Mouse (Mus musculus): ENCODE measurements around the gene Golt1b.

Golt1b gene

DNA sequence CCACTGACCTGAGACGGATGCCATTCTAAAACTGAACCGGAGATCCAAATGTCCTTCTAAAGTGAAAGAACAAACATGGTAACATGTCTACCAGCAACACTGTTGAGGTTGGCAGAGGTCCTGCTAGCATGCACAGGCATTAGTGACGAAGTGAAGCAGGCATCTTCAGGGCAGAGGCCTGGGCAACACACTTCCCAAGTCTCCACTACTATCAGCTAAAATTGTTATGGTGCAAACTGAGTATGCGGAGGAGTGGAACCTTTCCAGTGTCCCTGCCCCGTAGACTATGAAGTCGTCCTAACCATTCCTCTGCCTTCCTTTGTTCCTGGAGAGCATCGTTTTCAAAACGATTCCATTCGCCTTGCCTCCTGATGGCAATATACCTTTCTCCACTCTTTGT, 2.5 kb upstream of the Golt1b start:
- DNase-seq (ENCODE audit: low spot score), result no peak

DNA sequence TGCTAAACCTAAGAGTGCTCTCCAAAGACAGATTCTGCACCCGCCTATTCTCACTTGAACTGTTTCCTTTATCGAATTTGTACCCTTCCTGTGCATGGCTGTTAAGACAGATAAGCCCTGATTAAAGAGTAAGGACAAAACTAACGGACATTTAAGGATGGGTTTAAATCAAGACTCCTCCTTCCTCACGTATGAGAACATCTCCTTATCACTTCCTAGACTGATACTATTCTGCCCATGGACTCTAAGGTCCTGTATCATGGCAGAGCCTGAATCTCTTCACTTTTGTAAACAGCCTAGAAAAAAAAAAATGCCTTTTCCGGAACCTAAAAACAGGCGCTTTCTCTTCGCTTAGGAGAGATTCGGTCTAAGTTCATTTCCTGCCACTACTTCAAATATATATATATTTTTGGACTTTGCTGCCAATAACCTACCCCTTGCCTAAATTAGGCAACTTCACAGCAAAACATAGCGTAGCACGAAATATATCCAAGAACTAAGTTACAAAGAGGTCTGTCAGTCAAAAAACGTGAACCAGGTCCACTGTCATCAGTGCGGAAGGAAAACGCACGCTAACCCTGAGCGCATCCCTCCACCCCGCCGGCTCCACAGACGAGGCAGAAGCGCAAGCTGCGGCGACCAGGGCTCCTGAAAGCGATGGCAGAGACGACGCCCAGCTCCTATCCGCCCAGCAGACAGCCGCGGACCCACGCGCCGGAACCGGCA, 573 bp upstream of the Golt1b start:
- no peak for DNase-seq (ENCODE audit: low spot score)

GRCm38 (mm10) chr6:142387755-142388271, 792 bp downstream of the Golt1b start:
- DNase-seq (ENCODE audit: low spot score), result peak; percentile 46

DNA sequence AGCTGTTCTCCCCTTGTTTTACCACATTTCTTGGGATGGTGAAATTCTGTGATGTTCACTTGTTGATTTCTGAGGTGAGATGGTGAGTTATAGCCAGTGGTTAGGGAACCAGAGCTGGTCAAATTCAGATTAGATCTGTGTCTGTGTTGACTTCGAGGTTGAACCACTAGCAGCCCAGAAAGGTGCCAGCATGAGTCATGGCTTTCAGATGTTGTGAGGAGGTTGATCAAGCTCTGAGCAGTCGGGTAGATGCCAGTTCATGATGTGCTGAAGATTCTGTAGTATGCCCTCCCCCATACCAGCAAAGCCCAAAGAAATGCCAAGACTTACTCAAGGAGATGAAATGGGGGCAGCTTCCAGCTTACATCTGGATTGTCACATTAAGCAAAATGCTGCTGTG, 2.1 kb downstream of the Golt1b start:
- no peak for DNase-seq (ENCODE audit: low spot score)

DNA sequence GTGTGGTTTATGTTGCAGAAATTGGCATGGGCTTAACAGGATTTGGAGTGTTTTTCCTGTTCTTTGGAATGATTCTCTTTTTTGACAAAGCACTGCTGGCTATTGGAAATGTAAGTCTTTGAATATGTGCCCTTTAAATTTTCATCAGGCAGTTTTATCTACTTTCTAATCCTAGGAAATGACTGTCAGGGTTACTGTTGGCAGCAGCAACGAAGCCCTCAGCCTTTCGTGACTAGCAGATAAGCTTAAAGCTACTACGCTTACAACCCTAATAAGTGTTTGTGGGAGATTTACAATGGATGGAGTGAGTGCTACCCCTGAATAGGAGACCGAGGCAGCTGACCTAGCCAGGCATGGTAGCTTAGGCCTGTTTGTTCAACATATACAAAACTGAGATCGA, 5.3 kb downstream of the Golt1b start:
- no peak for DNase-seq (ENCODE audit: low spot score)

DNA sequence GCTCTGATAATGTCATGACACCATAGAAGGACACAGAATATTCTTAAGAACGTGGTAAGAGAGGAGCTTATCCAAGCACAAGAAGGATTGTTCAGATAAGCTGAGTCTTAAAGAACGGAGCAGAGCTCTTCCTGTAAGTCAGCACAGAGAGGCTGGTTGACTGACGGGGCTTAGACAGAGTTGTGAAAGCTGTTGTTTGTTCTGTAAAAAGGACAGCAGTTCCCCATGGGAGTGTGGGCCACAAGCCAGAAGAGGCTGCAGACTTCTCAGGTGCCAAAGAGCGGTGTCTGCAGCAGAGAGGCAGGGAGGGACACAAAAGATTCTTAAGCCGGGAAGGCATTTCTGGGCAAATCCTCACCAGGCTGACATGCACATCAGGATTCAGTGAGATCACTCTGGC, 7.6 kb downstream of the Golt1b start:
- DNase-seq (ENCODE audit: low spot score), result no peak

GRCm38 (mm10) chr6:142395756-142396155, 8.7 kb downstream of the Golt1b start:
- DNase-seq (ENCODE audit: low spot score), result no peak

- no peak for DNase-seq (ENCODE audit: low spot score)
Measured at GRCm38 (mm10) chr6:142411140-142411539, 24.1 kb downstream of the Golt1b start.

- DNase-seq (ENCODE audit: low spot score), result no peak
Measured at GRCm38 (mm10) chr6:142412906-142413491, 26.0 kb downstream of the Golt1b start, which contains the start of gene Spx. TSS of gene Spx (plus strand) at chr6:142413441.

- no peak for DNase-seq (ENCODE audit: low spot score)
Measured at GRCm38 (mm10) chr6:142413845-142414244, 26.8 kb downstream of the Golt1b start.

DNA sequence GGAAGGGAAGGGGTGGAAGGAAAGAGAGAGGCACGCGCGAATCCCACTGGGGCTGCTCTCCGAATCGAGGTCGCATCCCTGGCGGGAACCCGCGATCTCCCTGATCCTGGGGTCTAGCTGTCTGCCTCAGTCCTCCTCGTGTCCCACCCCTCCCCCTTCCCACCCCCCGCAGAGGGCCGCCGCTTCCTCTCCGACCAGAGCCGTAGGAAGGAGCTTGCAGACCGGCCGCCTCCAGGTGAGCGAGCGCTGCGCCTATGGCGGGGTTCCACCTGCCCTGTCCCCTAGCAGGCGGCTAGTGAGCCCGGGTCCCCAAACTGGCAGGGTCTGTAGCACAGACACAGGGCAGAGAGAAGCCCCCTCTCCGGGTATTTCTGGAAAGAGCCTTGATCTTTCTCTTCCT, 27.6 kb downstream of the Golt1b start:
- no peak for DNase-seq (ENCODE audit: low spot score)

DNA sequence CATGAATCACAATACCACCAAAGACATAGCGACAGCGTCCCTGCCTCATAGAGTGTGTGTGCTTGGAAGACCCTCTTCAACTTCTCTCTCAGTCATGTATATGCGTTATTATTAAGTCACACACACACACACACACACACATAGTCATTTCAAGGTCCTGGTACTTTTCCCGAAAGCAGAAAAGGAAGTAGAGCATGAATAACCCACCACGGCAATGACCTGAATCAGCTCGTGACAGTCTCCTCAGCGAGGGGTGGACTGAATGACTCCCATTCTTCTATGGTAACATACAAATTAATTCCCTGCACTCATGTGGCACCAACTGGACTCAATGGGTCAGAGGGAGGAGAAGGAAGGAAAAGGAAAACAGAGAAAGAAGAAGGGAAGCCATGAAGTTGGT, 38.0 kb downstream of the Golt1b start:
- DNase-seq (ENCODE audit: low spot score), result no peak

DNA sequence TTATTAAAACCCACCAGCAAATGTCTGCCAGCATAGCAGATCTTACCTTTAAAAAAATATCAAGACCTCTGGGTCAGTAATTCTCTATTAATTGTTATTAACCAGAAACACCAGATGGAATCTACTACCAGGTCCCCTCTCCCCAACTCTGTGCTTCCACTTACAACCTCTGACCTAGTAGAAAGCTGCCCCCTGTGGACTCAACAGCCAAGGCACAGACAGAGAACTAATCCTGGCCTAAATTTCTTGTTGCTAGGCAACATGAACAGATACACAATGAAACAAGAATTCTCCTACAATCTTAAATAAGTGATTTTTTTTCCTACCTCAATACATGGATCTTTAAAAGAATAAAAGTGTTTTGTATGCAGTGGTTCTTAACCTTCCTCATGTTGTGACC, 42.1 kb downstream of the Golt1b start:
- DNase-seq (ENCODE audit: low spot score), result no peak

GRCm38 (mm10) chr6:142451381-142451780, 64.4 kb downstream of the Golt1b start:
- no peak for DNase-seq (ENCODE audit: low spot score)

DNA sequence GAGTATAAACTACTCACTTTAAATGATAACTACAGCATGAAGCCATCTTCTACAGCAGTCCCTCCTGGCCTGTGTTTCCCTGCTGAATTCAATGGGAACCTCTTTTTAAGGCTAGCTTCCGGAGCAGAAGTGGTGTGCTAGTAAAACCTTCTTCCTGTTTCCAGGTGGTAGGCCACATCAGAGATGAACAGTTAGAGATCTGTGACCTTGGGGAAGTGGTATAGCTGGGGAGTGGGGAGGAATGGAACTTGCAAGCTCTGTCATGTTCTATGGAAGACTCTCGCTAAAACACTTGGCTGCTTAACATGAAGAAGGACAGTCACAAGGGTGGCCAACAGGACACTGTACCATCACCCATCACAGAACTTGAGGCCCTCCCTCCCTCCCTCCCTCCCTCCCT, 66.3 kb downstream of the Golt1b start:
- no peak for DNase-seq (ENCODE audit: low spot score)

All from adipocyte (in vitro differentiated cells).